Mouse (Mus musculus) spleen, adult 12 weeks (tissue): Measurements from ENCODE around the gene Fam198b.
A peak's percentile ranks its signal among the peaks of the same experiment; 100 is the strongest.

Experiments
- DNase-seq: peaks from one replicate; pipeline ENCODE4 v3.0.0; 2022; ENCODE audit warnings: low spot score

The Fam198b gene

DNA sequence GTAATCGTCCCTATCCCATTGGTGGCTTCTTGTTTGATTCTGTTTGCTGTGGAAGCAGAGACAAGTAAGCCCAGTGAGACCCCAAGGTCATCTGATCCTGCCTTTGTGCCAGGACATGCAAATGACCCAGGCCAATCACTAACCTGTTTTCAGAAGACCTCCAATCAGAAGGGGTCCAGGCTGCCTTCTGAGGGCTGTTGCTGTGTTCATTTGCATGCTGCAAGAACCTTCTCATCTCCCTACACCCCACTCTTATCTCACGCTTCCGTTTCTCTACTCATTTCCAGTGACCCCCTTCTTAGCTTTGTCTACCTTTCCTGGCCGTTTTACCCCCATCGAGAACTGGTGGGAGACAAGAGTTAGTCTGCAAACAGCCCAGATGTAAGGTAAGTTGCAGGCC lies at the start of gene Fam198b:
Gene Fam198b (plus strand): TSS at position 229 of the 400 bp plus-strand sequence.
- no peak for DNase-seq

DNA sequence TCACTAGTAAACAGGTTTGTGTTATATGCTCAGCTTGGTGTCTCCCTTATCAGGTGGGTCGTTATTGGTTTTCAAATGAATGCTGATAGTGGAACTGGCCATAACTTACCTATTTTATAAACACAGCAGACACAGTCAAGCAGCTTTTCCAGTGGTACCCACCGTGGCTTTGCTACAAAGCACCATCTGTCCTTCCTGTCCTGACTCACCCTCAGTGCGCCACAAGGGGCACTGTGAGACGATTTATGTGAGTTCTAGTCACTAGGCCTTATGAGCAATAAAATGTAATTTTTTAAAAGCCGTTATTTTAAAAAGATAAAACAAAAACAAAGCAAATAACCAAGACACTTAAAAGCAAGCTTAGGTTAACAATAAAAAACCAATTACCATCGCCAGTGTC lies 45.6 kb upstream of the Fam198b start:
- no peak for DNase-seq

DNA sequence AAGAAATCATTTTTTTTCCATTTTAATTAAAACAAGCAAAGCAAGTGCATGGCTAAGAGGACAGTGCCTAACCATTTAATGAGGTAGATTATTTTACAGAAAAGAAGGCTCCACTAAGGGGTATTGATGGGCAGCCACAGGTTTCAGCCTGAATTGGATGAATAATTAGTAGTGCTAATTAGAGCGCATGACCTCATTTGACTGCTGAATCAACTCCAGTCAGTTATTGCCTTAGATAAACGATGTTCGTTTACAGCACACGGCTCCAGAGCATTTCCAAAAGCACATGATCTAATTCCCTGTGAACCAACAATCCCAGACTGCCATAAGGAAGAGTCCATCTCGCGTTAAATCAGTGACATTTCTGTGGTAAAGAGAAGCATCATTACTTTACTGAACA lies 42.9 kb upstream of the Fam198b start:
- no peak for DNase-seq

DNA sequence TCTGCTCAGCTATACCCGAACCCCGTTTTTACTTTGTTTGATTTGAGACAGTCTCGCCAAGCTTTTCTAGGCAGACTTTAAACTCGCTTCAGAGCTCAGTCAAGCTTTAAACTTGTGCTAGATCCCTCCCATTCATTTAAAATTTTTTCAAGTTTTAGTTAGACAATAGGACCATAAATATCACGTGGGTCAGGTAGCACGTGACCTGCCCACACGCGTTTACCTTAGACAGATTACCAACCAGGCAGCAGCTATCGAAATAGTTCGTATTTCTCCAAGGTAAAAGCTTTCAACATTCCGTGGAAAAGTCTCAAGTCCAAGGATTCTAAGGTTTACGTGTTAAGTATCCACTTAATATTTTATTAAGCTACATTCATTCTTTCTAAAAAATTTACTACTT lies 42.2 kb upstream of the Fam198b start:
- DNase-seq, result peak; percentile 8

DNA sequence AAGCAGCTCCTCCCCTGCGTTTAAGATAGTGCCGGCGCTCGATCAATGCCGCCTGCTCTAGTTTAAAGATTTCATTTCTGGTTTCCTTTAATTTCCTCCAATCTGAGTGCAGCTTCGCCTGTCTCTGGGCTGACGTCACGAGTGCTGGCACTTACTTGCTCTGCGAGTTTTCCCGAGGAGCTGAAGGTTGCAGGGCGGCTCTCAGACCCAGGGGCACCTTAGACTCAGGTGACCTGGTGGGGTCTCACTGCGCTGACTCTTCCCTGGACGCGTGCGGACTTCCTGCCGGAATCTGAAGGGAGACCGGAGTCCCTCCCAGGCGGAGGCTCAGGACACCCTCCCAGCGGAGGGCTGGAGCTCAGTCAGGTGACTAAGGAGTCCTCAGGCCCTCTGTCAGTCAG lies 41.7 kb upstream of the Fam198b start:
- DNase-seq, result peak; percentile 35

DNA sequence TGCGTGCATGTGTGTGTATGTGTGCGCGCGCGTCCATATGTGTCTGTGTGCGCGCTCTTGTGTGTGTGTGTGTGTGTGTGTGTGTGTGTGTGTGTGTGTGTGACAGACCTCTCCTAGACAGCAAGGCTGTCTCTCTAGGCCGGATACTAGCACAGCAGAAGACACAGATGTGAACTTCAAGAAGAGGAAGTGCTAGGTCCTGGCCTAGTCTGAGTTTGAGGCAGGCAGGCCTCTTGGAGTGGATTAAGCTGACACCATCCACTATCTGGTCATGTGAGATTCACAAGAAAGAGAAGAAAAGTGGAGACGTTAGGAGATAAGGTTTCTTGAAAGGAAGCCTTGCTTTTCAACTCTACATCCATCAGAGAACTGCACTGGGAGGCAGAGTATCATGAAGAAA lies 40.3 kb upstream of the Fam198b start:
- no peak for DNase-seq

DNA sequence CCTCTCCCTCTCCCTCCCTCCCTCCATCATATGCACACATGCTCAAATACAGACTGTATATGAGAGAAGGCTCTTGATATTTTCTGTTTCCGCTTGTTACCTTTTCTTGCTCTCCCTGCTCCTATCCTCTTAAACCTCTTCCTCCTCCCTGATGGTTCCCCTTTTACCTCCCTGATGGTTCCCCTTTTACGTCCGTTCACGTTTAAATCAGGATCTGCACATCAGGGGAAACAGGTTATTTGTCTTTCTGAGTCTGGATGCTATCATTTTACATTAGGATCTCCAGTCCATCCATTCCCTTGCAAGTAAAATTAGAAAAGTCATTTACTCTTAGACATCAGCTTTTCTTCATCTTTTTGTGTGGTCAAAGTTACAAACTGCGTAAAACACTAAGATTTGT lies 37.7 kb upstream of the Fam198b start:
- DNase-seq, result no peak

DNA sequence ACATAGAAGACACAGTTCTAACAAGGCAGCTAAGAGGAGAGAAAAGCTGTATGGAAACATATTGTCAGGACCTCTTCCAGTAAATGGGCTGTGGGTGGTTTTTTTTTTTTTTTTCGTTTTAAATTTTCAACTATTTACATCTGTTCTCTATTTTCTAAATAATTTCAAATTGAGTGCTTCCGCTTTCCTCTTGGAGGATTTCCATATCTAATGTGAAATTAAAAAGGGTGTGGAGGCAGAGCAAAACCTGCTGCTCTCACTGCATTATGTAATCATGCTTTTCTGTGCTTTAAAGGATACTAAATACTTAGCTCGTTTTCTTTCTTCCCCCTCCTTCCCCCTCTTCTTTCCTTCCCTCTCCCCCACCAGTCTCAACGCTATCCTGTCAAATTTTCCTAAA lies 35.5 kb upstream of the Fam198b start:
- no peak for DNase-seq

DNA sequence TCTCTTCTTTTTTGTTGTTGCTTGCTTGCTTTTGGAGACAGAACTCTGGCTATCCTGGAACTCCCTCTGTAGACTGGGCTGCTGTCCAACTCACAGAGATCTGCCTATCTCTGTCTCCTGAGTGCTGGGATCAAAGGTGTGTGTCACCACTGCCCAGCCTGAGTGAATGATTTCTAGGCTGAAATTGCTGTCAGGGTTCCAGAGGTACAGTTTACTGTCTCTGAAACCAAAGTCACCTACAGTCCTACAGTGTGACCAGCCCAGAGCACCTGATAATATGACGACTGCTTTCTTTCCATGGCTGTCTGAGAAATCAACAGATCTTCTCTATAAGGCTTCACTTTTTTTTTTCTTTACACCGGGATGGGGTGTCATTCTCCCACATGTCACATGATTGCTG lies 34.7 kb upstream of the Fam198b start:
- DNase-seq, result no peak

DNA sequence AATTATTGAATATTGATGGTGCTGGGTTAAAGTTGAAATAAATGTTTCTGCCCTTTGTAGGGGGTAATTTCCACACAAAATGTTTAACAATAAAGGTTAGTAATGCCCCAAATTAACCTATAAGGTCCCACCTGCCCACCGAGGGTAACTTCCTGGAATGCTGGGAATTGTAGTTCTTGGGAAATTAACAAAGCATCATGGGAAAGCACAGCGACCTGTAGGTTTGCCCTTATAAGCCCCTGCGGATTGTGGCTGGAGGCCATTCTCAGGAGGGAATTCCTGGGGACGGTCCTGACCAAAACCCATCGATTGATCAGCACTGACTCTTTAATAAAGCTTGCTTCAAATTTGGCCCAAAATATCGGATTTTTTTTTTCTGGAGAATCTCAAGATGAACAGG lies 33.7 kb upstream of the Fam198b start:
- no peak for DNase-seq

DNA sequence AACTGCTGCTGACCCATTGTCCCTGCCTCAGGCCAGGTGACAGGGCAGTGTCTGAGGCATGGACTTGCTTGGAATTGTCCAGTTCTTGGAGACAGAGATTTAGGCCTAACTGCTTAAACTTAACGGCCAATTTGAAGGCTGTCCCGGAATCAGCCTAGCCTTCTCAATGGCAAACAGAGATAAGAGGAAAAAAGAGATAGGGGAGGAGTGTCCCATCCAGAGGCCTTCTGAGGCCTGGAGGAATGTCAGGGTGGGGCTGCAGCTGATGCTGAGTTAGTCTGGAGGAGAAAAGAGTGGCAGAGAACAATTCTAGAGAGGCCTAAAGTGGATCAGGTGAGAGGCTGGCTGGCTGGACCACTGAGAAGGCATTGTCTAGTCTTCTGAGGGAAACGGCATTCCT lies 32.2 kb upstream of the Fam198b start:
- DNase-seq, result no peak

DNA sequence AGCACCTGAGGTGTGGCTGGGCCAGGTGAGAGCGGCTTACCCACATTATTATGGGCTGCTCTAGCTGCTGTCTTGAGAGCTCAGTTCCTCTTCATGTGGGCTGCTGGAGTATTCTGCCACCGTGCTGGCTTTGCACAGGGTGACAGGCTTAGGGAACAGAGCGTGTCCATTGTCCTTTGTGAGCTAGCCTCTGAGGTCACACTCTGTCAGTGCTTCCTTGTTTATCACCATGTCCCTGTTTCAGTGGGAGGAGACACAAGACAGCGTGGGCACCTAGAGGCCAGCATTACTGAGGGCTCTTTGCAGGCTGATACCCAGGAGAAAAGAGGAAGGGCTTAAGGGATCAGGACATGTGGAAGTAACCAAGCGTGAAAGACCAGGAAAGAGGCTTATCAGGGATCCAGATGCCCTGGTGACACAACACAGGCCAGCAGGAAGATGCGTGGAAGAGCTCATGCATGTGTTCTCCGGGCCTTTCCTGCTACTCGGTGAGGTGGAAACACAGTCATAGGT lies 31.6 kb upstream of the Fam198b start, which contains the start of gene Tmem144:
Gene Tmem144 (minus strand): TSS at position 120 of the 513 bp plus-strand sequence.
- DNase-seq, result no peak

DNA sequence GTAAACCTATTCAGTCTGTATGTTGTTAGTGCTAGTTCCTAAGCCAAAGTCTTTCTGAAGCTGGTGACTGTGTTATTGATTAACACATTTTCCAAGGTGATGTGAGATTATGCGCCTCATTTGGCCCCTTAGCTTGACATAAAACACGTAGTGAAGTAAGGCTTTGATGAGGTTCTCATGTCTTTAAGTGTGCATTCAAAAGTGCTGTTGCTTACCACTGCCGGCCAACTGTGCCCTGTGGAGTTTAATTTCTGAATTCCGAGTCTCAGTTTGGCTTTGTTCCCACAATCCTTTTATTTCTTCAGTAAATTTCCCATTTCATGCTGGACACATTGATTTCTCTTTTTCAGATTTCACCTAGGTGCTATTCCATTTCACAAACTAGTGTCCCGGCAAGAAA lies 26.6 kb upstream of the Fam198b start:
- no peak for DNase-seq

DNA sequence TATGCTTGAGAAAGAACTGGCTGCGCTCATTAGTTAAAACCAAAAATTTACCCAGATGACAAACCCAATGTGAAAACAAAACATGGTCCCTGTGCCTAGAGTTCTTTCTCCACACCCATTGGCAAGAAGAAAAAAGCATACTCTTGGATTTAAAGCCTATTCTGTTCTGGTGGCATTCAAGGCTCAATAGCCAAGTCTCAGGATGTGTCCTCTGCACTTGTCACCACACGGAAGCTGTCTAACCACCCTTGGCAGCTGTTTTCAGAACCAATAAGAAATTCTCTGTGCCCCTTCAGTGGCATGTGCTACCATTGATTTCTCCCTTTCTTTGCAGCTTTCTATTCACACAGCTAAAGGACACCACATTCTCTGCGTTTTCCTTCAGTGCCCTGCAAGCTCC lies 26.1 kb upstream of the Fam198b start:
- no peak for DNase-seq

DNA sequence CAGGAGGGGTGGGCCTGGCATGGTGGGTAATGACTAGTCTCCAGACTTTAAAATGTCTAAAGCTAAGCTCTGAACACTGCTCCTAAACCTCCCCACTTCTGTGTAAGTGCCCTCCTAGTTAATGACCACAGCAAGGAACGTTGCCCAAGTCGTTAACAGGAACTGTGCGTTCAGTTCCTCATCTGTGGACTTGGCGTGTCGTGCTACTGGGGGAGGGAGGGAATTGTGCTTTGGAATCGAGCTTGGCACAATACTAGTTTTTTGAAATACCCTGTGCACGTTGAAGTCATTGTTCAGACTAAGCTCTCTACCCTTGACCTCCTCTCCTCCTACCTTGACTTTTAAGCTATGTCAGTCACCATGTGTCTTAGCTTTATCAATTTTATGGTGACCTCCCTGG lies 19.5 kb upstream of the Fam198b start:
- no peak for DNase-seq

DNA sequence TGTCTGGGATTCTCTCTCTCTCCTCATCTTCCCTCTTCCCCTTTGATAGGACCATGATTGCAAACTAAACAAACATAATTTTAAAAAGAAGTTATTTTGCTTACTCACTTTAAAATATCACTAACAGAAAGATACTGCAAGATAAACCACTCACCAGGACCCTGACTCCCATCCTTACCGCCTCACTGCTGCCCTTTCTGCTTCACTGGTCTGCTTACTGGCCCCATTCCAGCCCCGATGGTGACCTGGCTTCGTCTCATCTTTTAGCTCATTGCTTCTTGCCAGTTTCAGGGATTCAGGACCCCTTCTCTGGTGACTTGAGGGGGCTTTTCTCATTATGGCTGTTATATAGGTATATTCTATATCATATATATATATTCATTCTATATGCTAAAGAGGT lies 18.2 kb upstream of the Fam198b start:
- no peak for DNase-seq

DNA sequence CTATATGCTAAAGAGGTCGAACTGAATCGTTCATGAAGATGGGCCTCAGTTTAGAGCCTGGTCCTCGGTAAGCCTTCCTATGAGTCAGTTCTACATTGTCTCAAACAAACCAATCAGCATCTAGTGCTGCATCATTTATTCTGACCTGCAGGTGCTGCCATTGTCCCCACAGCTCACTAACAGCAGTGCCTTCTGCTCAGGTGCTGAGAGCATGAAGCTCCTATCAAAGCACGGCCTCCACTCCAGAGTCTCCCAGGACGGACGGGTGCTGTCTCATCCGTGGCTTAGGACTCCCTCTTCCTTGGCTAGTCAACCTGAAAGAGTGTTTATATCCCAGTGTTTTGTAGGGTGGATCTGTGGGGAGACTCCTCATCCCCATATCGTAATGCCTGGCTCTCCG lies 17.8 kb upstream of the Fam198b start:
- no peak for DNase-seq

DNA sequence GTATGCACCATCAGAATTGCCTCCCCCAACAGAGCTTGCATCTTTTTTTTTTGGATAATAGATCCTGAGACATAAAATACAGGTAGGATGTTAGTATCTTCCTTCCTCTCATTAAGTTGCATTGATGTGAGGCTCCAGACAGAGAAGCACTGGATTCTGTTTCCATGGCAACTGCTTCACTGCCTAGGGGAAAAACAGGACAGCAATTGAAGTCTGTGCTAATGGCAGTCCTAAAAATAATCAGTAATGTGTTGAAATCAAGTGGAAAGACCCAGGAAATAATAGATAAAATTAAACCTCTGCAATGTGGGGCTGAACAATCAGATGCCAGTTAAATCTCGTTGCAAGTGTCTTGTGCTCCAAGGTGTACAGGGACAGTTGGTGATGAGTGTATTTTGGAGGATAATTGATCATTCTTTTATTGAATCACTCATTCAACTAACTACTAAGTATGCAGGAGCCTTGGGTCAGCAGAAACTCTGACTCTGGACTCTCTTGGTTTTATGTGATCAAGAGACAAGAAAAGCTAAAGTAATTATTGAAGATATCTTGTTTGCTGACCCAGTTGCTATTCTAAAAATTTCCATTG lies 17.1 kb upstream of the Fam198b start:
- no peak for DNase-seq

DNA sequence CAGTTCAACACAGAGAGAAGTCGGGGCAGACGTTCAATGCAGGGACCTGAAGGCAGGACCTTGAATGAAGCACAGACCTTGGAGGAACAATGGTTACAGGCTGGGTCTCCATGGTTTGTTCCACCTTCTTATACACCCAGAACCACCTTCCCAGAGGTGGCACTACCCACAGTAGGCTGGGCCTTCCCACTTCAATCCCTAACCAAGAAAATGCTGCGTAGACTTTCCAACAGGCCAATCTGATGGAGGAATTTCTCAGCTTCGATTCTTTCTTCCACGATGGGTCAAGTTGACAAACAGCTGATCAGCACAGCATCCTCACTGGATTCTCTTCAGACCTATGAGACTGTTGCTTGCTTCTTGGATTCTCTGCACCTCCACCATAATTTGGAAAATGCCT lies 8.9 kb upstream of the Fam198b start:
- no peak for DNase-seq

DNA sequence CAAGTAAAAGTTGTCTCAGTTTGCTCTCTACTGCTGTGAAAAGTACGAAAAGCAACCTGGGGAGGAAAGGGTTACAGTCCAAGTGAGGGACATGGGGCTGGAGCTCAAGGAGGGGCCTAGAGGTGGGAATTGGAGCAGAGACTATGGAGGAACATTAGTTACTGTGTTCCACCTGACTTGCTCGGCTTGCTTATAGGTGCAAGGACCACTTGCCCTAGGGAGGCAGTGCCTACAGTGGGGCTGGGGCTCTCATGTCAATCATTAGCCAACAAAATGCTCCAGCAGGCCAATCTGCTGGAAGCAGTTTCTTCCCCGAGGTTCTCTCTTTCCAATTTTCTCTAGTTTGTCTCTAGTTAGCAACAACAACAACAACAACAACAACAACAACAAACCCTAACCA lies 6.0 kb upstream of the Fam198b start:
- no peak for DNase-seq

DNA sequence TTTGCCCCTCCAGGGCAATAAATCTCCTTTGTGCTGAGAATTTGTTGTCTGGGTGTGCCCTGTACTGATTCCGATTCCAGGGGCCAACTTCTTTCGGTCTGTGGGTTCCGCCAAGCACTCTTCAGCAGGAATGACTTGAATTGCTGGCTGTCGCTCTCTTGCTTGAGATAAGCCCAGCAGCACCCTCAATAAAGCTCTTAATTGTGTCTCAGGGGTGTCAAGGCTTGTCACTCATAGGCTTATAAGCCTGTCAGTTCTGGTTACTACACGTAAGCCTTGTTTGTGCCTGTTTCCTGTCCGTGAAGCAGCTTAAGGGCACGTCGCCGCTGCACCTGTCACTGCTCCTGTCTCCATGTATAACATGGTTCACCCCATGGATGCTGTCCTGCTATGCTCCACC lies 5.1 kb upstream of the Fam198b start:
- DNase-seq, result no peak

DNA sequence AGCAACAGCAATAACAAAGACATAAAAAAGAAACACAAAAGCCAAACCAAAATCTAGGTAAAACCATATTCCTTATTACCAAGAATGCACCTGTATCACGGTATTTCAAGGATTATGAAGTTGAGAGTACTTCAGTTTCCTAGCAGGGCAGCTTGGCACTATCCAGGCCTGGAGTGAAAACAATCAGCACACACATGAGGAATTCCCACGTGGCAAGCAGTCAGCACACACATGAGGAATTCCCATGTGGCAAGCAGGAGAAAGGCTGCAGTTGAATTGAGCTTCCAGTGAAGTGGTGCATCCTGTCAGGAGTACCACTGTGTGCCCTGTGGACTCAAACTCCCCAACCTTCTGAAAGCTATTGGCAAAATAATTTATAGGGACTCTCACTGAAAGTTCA lies 2.7 kb upstream of the Fam198b start:
- DNase-seq, result no peak

DNA sequence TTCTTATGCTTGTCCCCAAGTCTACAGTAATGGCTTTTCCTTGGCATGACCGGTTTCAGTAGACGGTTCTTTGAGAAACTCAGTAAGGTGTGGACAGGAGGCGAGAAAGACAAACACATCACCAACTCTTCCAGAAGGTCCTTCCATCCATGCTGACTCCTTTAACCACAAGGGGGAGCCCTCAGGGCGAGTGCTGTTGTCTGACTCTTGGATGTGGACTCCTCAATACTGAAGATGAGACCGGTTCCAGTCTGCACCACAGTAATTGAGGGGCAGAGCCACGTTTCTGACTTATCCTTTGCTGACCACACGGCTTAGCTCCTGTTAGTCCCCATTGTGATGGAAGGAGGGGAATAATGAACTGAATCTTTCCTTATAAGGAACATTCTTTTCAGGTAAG lies 1.2 kb upstream of the Fam198b start:
- DNase-seq, result peak; percentile 15

DNA sequence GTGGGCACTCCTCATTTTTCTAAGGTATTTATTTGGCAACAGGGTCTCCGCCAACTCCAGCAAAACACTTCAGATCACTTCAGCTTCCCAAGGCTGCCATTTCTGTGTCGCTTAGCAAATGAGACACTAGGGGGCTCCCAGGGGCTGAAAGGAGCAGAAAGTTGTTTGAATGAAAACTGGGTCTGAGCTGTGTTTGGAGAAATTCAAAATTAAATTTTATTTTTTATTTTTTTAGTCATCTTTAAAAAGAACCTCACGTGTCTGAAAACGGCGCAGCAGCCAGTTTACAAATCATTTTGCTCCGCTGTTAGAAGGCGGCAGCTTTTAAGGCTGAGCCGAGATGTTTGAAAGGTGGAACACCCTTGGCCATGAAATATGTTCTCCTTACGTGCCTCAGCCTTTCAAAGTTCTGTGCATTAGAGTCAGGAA lies 442 bp downstream of the Fam198b start:
- DNase-seq, result no peak
